Mouse (Mus musculus): Measurements from ENCODE around the gene Hapln4. TPM values are rescaled to one million over a fixed set of nuclear protein-coding genes. Genes with fewer than 3 reads are reported as not detected.

The Hapln4 gene
- total and polyA plus RNA-seq, 3 experiments: 0.07 to 0.30 (median 0.20) TPM

DNA sequence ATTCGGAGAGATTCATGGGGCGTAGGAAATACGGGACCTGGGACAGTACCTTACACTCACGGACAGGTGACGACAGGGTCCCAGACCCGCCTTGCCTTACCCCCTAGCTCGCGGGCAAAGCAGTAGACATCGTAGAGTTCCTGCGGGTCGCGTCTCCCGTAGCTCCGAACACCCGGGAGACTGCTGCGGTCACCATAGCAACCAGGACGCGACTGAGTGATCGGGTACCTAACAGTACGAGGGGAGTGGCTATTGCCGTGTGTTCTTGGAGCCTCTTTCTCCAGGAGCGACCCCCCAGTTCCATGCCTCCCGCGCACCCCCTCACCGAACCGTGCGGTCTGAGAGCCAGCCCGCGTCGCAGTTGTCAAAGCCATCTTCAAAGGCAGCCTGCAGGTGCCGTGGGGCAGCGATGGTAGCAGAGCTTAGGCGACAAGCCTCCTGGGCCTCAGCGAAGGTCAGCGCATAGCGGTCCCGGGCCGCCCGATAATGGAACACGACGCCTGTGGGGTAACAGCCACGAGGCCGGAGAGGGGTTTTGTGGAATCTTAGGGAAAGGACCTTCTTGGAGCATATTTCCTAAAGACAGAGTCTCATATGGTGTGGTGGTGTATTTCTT is 29.3 kb downstream of the Hapln4 start:
- in situ Hi-C loops (cut with MboI; ENCODE audit: low pct_ligation_motif_present, low pct_unique_long_range_greater_than_20kb, low sequenced_read_pairs) (no loop called here), dilution Hi-C loops (cut with MboI; ENCODE audit: extremely low pct_ligation_motif_present, extremely low pct_unique_long_range_greater_than_20kb, low sequenced_read_pairs) (no loop called here)
- H3K4me2 ChIP-seq (ENCODE audit: insufficient read depth, low read depth, poor library complexity, severe bottlenecking): no peak overlapping the region
- TF ChIP-seq TCF12 (IDR thresholded peaks at IDR 0.05; ENCODE audit: low read depth, low read length): no peak
- TF ChIP-seq JUND (conservative IDR thresholded peaks at IDR 0.05; ENCODE audit: low read depth, low read length): no peak
- no peak for TF ChIP-seq JUN (IDR thresholded peaks at IDR 0.05; ENCODE audit: insufficient read depth, low read depth, low read length)
- TF ChIP-seq ETS1 (conservative IDR thresholded peaks at IDR 0.05; ENCODE audit: low read depth, low read length): no peak
- no peak for TF ChIP-seq USF2 (conservative IDR thresholded peaks at IDR 0.05; ENCODE audit: low read depth, low read length)
- no peak for TF ChIP-seq IRF4 (IDR thresholded peaks at IDR 0.05; ENCODE audit: low read depth, low read length)
- no peaks in the 10 kb centered on the region for H3K79me2 ChIP-seq (replicated peaks; ENCODE audit: control insufficient read depth, extremely low read depth, insufficient read depth, poor library complexity, severe bottlenecking)
- H3K27ac ChIP-seq (ENCODE audit: insufficient read depth, low read depth): no peak overlapping the region
- peaks cover 10% of the 10 kb centered on the region for H3K9me3 ChIP-seq (replicated peaks; ENCODE audit: low read length)
- H3K4me3 ChIP-seq (replicated peaks in 1 of 3; ENCODE audit: low read depth in 2 of 3, low read length in 2 of 3, poor library complexity in 1 of 3): no peak overlapping the region
- peaks cover 44 to 92% of the 10 kb centered on the region in 2 experiments for H3K4me1 ChIP-seq (ENCODE audit: control insufficient read depth in 1 of 2, insufficient read depth in 2 of 2)
- H3K9ac ChIP-seq (ENCODE audit: insufficient read depth, low read depth): no peak overlapping the region
- peaks cover 0 to 8% of the 10 kb centered on the region in 2 experiments for H3K36me3 ChIP-seq (replicated peaks in 1 of 2; ENCODE audit: control insufficient read depth in 1 of 2, insufficient read depth in 1 of 2, low read length in 1 of 2)
- DNase-seq (ENCODE audit: extremely low read depth): no peak
- no peaks in the 10 kb centered on the region for H3K27me3 ChIP-seq (replicated peaks)

DNA sequence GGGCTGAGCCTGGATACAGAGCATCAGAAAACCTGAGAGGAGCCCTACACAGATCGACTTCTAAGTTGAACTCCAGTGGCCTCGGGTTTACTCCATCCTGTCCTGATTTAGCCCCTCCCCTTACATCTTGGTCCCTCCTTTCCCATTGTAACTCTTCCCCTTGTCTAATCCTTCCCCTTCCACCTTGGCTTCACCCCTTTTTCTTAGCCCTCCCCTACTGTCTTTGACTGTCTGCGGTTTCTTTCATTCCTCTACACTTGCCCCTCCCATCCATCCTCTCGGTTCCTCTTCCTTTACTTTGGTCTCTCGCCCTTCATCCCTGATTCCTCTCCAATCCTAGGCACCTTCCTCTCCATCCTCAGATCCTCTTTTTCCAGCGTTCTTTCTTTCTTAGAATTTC is 31.2 kb downstream of the Hapln4 start:
- H3K4me1 ChIP-seq (ENCODE audit: control insufficient read depth in 1 of 2, insufficient read depth in 2 of 2): peaks cover 41 to 88% of the 10 kb centered on the region in 2 experiments
- H3K79me2 ChIP-seq (replicated peaks; ENCODE audit: control insufficient read depth, extremely low read depth, insufficient read depth, poor library complexity, severe bottlenecking): no peaks in the 10 kb centered on the region
- H3K9ac ChIP-seq (ENCODE audit: insufficient read depth, low read depth): no peak overlapping the region
- H3K27me3 ChIP-seq (replicated peaks): peaks cover 7% of the 10 kb centered on the region
- dilution Hi-C loops (cut with MboI; ENCODE audit: extremely low pct_ligation_motif_present, extremely low pct_unique_long_range_greater_than_20kb, low sequenced_read_pairs): no loop called here
- DNase-seq (ENCODE audit: extremely low read depth): peak; percentile 37
- TF ChIP-seq MAFK (IDR thresholded peaks at IDR 0.05; ENCODE audit: insufficient replicate concordance, low read length) (no peak), EP300 (IDR thresholded peaks at IDR 0.05; ENCODE audit: low read length) (0 out of 2 replicates have a peak, but pooled peaks have one; percentile 46), IRF4 (IDR thresholded peaks at IDR 0.05; ENCODE audit: low read depth, low read length) (peak; percentile 52; the same call in 1 of the 2 replicates)
- H3K4me3 ChIP-seq (replicated peaks in 1 of 3; ENCODE audit: low read depth in 2 of 3, low read length in 2 of 3, poor library complexity in 1 of 3): no peak overlapping the region
- no peak overlapping the region for H3K27ac ChIP-seq (ENCODE audit: insufficient read depth, low read depth)
- H3K9me3 ChIP-seq (replicated peaks; ENCODE audit: low read length): peaks cover 10% of the 10 kb centered on the region
- in situ Hi-C loops (cut with MboI; ENCODE audit: low pct_ligation_motif_present, low pct_unique_long_range_greater_than_20kb, low sequenced_read_pairs): no loop called here
- H3K4me2 ChIP-seq (ENCODE audit: insufficient read depth, low read depth, poor library complexity, severe bottlenecking): peak overlapping the region; percentile 17; the same call in 1 of the 2 replicates
- no peaks in the 10 kb centered on the region for H3K36me3 ChIP-seq (replicated peaks in 1 of 2; ENCODE audit: control insufficient read depth in 1 of 2, insufficient read depth in 1 of 2, low read length in 1 of 2)

DNA sequence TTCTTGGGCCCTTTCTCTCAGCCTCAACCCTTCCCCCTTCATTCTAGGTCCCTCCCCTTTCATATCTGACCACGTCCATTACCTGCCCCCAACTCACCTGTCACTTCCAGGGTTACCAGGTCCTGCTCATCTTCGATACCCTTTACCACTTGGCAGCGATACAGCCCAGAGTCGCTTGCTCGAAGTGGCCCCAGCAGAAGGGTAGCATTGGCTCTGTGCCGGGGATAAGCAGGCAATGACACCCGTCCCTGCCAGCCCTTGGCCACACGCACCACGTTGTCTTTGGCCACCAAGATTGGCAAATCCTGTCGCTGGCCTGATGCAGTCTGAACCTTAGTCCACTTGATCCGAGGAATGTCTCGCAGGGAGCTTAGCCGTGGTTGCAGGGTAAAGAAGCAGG is 31.6 kb downstream of the Hapln4 start:
- TF ChIP-seq MAZ (IDR thresholded peaks at IDR 0.05; ENCODE audit: low read depth, low read length) (no peak), GABPA (IDR thresholded peaks at IDR 0.05; ENCODE audit: insufficient replicate concordance, low read depth, low read length) (no peak)

More for the DNA sequence above, 31.6 kb downstream of the Hapln4 start:
- peaks cover 10% of the 10 kb centered on the region for H3K9me3 ChIP-seq (replicated peaks; ENCODE audit: low read length)
- DNase-seq (ENCODE audit: extremely low read depth): no peak
- dilution Hi-C loops (cut with MboI; ENCODE audit: extremely low pct_ligation_motif_present, extremely low pct_unique_long_range_greater_than_20kb, low sequenced_read_pairs) (no loop called here), in situ Hi-C loops (cut with MboI; ENCODE audit: low pct_ligation_motif_present, low pct_unique_long_range_greater_than_20kb, low sequenced_read_pairs) (no loop called here)
- H3K9ac ChIP-seq (ENCODE audit: insufficient read depth, low read depth): no peak overlapping the region
- H3K4me1 ChIP-seq (ENCODE audit: control insufficient read depth in 1 of 2, insufficient read depth in 2 of 2): peaks cover 36 to 84% of the 10 kb centered on the region in 2 experiments
- no peak overlapping the region for H3K27ac ChIP-seq (ENCODE audit: insufficient read depth, low read depth)
- 0 out of 2 replicates have a peak overlapping the region, but pooled peaks have one; percentile 17 for H3K4me2 ChIP-seq (ENCODE audit: insufficient read depth, low read depth, poor library complexity, severe bottlenecking)
- no peaks in the 10 kb centered on the region for H3K79me2 ChIP-seq (replicated peaks; ENCODE audit: control insufficient read depth, extremely low read depth, insufficient read depth, poor library complexity, severe bottlenecking)
- H3K4me3 ChIP-seq (replicated peaks in 1 of 3; ENCODE audit: low read depth in 2 of 3, low read length in 2 of 3, poor library complexity in 1 of 3): peak overlapping the region in 1 of 3 experiments; percentile 32
- H3K36me3 ChIP-seq (replicated peaks in 1 of 2; ENCODE audit: control insufficient read depth in 1 of 2, insufficient read depth in 1 of 2, low read length in 1 of 2): no peaks in the 10 kb centered on the region
- H3K27me3 ChIP-seq (replicated peaks): peaks cover 7% of the 10 kb centered on the region

All from CH12.LX (cell line).